Mouse (Mus musculus): ENCODE data around the gene Zbtb32. TPM values are rescaled to one million over a fixed set of nuclear protein-coding genes. Genes with fewer than 3 reads are reported as not detected.

Zbtb32 gene
- not detected for polyA plus RNA-seq (2014; fragmentation: Illumina TruSeq; extraction: RNeasy Lipid Tissue Mini Kit (QIAGEN cat#74804); ENCODE audit: low replicate concordance)

GRCm38 (mm10) chr7:30598786-30599185, at the start of gene Zbtb32:
Gene Zbtb32 (minus strand): TSS chr7:30598909.

GRCm38 (mm10) chr7:30635752-30636151, 37.0 kb upstream of the Zbtb32 start, which contains the start of gene Etv2:
Gene Etv2 (minus strand): TSS chr7:30635852.

GRCm38 (mm10) chr7:30625530-30626384, 27.0 kb upstream of the Zbtb32 start, which contains the start of gene Cox6b1:
Gene Cox6b1 (minus strand): TSS chr7:30626151.

GRCm38 (mm10) chr7:30612654-30613402, 14.1 kb upstream of the Zbtb32 start, which contains the start of gene Upk1a:
Gene Upk1a (minus strand): TSS chr7:30612847.

GRCm38 (mm10) chr7:30588676-30589434, 9.9 kb downstream of the Zbtb32 start, which contains the start of gene Kmt2b:
Gene Kmt2b (minus strand): TSS chr7:30588726.

GRCm38 (mm10) chr7:30564970-30565571, 33.6 kb downstream of the Zbtb32 start, which contains the start of gene Igflr1:
Gene Igflr1 (plus strand): TSS chr7:30565427.

GRCm38 (mm10) chr7:30563117-30563905, 35.4 kb downstream of the Zbtb32 start, which contains the start of the genes U2af1l4, Gm49396 and Psenen:
Gene U2af1l4 (plus strand): TSS chr7:30563301.
Gene Gm49396 (plus strand): TSS chr7:30563344.
Gene Psenen (minus strand): TSS chr7:30563627.

GRCm38 (mm10) chr7:30559443-30559954, 39.2 kb downstream of the Zbtb32 start, which contains the start of gene Lin37:
Gene Lin37 (minus strand): TSS chr7:30559838.

GRCm38 (mm10) chr7:30552102-30553020, 46.3 kb downstream of the Zbtb32 start, which contains the start of the genes Hspb6 and Proser3:
Gene Hspb6 (plus strand): TSS chr7:30552178.
Gene Proser3 (minus strand): TSS chr7:30552299.

Other genes with a start within 250 kb of the Zbtb32 start
- 0.41 TPM for gene Lrfn3, start 236.1 kb downstream of the Zbtb32 start, polyA plus RNA-seq (2014; fragmentation: Illumina TruSeq; extraction: RNeasy Lipid Tissue Mini Kit (QIAGEN cat#74804); ENCODE audit: low replicate concordance)
- 2.8 TPM for gene Tyrobp, start 185.1 kb downstream of the Zbtb32 start, polyA plus RNA-seq (2014; fragmentation: Illumina TruSeq; extraction: RNeasy Lipid Tissue Mini Kit (QIAGEN cat#74804); ENCODE audit: low replicate concordance)
- not detected for gene Hcst, start 179.1 kb downstream of the Zbtb32 start, polyA plus RNA-seq (2014; fragmentation: Illumina TruSeq; extraction: RNeasy Lipid Tissue Mini Kit (QIAGEN cat#74804); ENCODE audit: low replicate concordance)
- gene Nfkbid, start 177.2 kb downstream of the Zbtb32 start, polyA plus RNA-seq (2014; fragmentation: Illumina TruSeq; extraction: RNeasy Lipid Tissue Mini Kit (QIAGEN cat#74804); ENCODE audit: low replicate concordance), result 0.67 TPM
- 9.8 TPM for gene Aplp1, start 153.4 kb downstream of the Zbtb32 start, polyA plus RNA-seq (2014; fragmentation: Illumina TruSeq; extraction: RNeasy Lipid Tissue Mini Kit (QIAGEN cat#74804); ENCODE audit: low replicate concordance)
- gene Kirrel2, start 141.2 kb downstream of the Zbtb32 start, polyA plus RNA-seq (2014; fragmentation: Illumina TruSeq; extraction: RNeasy Lipid Tissue Mini Kit (QIAGEN cat#74804); ENCODE audit: low replicate concordance), result not detected
- 0.15 TPM for gene Nphs1, start 140.6 kb downstream of the Zbtb32 start, polyA plus RNA-seq (2014; fragmentation: Illumina TruSeq; extraction: RNeasy Lipid Tissue Mini Kit (QIAGEN cat#74804); ENCODE audit: low replicate concordance)
- not detected for gene Prodh2, start 105.3 kb downstream of the Zbtb32 start, polyA plus RNA-seq (2014; fragmentation: Illumina TruSeq; extraction: RNeasy Lipid Tissue Mini Kit (QIAGEN cat#74804); ENCODE audit: low replicate concordance)
- gene Arhgap33, start 63.8 kb downstream of the Zbtb32 start, polyA plus RNA-seq (2014; fragmentation: Illumina TruSeq; extraction: RNeasy Lipid Tissue Mini Kit (QIAGEN cat#74804); ENCODE audit: low replicate concordance), result 0.11 TPM
- gene Hspb6, start 46.7 kb downstream of the Zbtb32 start, polyA plus RNA-seq (2014; fragmentation: Illumina TruSeq; extraction: RNeasy Lipid Tissue Mini Kit (QIAGEN cat#74804); ENCODE audit: low replicate concordance), result 28.5 TPM
- 0.97 TPM for gene Proser3, start 46.6 kb downstream of the Zbtb32 start, polyA plus RNA-seq (2014; fragmentation: Illumina TruSeq; extraction: RNeasy Lipid Tissue Mini Kit (QIAGEN cat#74804); ENCODE audit: low replicate concordance)
- gene Lin37, start 39.1 kb downstream of the Zbtb32 start, polyA plus RNA-seq (2014; fragmentation: Illumina TruSeq; extraction: RNeasy Lipid Tissue Mini Kit (QIAGEN cat#74804); ENCODE audit: low replicate concordance), result not detected
- gene U2af1l4, start 35.6 kb downstream of the Zbtb32 start, polyA plus RNA-seq (2014; fragmentation: Illumina TruSeq; extraction: RNeasy Lipid Tissue Mini Kit (QIAGEN cat#74804); ENCODE audit: low replicate concordance), result 2.6 TPM
- 6.2 TPM for gene Gm49396, start 35.6 kb downstream of the Zbtb32 start, polyA plus RNA-seq (2014; fragmentation: Illumina TruSeq; extraction: RNeasy Lipid Tissue Mini Kit (QIAGEN cat#74804); ENCODE audit: low replicate concordance)
- 17.3 TPM for gene Psenen, start 35.3 kb downstream of the Zbtb32 start, polyA plus RNA-seq (2014; fragmentation: Illumina TruSeq; extraction: RNeasy Lipid Tissue Mini Kit (QIAGEN cat#74804); ENCODE audit: low replicate concordance)
- not detected for gene Igflr1, start 33.5 kb downstream of the Zbtb32 start, polyA plus RNA-seq (2014; fragmentation: Illumina TruSeq; extraction: RNeasy Lipid Tissue Mini Kit (QIAGEN cat#74804); ENCODE audit: low replicate concordance)
- 4.6 TPM for gene Kmt2b, start 10.2 kb downstream of the Zbtb32 start, polyA plus RNA-seq (2014; fragmentation: Illumina TruSeq; extraction: RNeasy Lipid Tissue Mini Kit (QIAGEN cat#74804); ENCODE audit: low replicate concordance)
- gene Upk1a, start 13.9 kb upstream of the Zbtb32 start, polyA plus RNA-seq (2014; fragmentation: Illumina TruSeq; extraction: RNeasy Lipid Tissue Mini Kit (QIAGEN cat#74804); ENCODE audit: low replicate concordance), result not detected
- gene Cox6b1, start 27.2 kb upstream of the Zbtb32 start, polyA plus RNA-seq (2014; fragmentation: Illumina TruSeq; extraction: RNeasy Lipid Tissue Mini Kit (QIAGEN cat#74804); ENCODE audit: low replicate concordance), result 1,034 TPM
- gene Etv2, start 36.9 kb upstream of the Zbtb32 start, polyA plus RNA-seq (2014; fragmentation: Illumina TruSeq; extraction: RNeasy Lipid Tissue Mini Kit (QIAGEN cat#74804); ENCODE audit: low replicate concordance), result not detected
- gene Rbm42, start 51.4 kb upstream of the Zbtb32 start, polyA plus RNA-seq (2014; fragmentation: Illumina TruSeq; extraction: RNeasy Lipid Tissue Mini Kit (QIAGEN cat#74804); ENCODE audit: low replicate concordance), result not detected
- gene Haus5, start 66.1 kb upstream of the Zbtb32 start, polyA plus RNA-seq (2014; fragmentation: Illumina TruSeq; extraction: RNeasy Lipid Tissue Mini Kit (QIAGEN cat#74804); ENCODE audit: low replicate concordance), result 2.8 TPM
- gene Pmis2, start 72.7 kb upstream of the Zbtb32 start, polyA plus RNA-seq (2014; fragmentation: Illumina TruSeq; extraction: RNeasy Lipid Tissue Mini Kit (QIAGEN cat#74804); ENCODE audit: low replicate concordance), result not detected
- gene 2200002J24Rik, start 100.0 kb upstream of the Zbtb32 start, polyA plus RNA-seq (2014; fragmentation: Illumina TruSeq; extraction: RNeasy Lipid Tissue Mini Kit (QIAGEN cat#74804); ENCODE audit: low replicate concordance), result not detected
- gene Atp4a, start 113.3 kb upstream of the Zbtb32 start, polyA plus RNA-seq (2014; fragmentation: Illumina TruSeq; extraction: RNeasy Lipid Tissue Mini Kit (QIAGEN cat#74804); ENCODE audit: low replicate concordance), result not detected
- gene Tmem147, start 130.6 kb upstream of the Zbtb32 start, polyA plus RNA-seq (2014; fragmentation: Illumina TruSeq; extraction: RNeasy Lipid Tissue Mini Kit (QIAGEN cat#74804); ENCODE audit: low replicate concordance), result 4.8 TPM
- gene Gapdhs, start 144.8 kb upstream of the Zbtb32 start, polyA plus RNA-seq (2014; fragmentation: Illumina TruSeq; extraction: RNeasy Lipid Tissue Mini Kit (QIAGEN cat#74804); ENCODE audit: low replicate concordance), result not detected
- gene Sbsn, start 152.6 kb upstream of the Zbtb32 start, polyA plus RNA-seq (2014; fragmentation: Illumina TruSeq; extraction: RNeasy Lipid Tissue Mini Kit (QIAGEN cat#74804); ENCODE audit: low replicate concordance), result 0.15 TPM
- not detected for gene Dmkn, start 164.8 kb upstream of the Zbtb32 start, polyA plus RNA-seq (2014; fragmentation: Illumina TruSeq; extraction: RNeasy Lipid Tissue Mini Kit (QIAGEN cat#74804); ENCODE audit: low replicate concordance)
- not detected for gene Krtdap, start 189.0 kb upstream of the Zbtb32 start, polyA plus RNA-seq (2014; fragmentation: Illumina TruSeq; extraction: RNeasy Lipid Tissue Mini Kit (QIAGEN cat#74804); ENCODE audit: low replicate concordance)
- 1.7 TPM for gene Ffar2, start 224.9 kb upstream of the Zbtb32 start, polyA plus RNA-seq (2014; fragmentation: Illumina TruSeq; extraction: RNeasy Lipid Tissue Mini Kit (QIAGEN cat#74804); ENCODE audit: low replicate concordance)

Measured in small intestine, adult 10 weeks (tissue).